Mouse (Mus musculus) MEL (cell line): ENCODE data around the gene Siah1a. TPM values are rescaled to one million over a fixed set of nuclear protein-coding genes. Genes with fewer than 3 reads are reported as not detected.
A peak's percentile ranks its signal among the peaks of the same experiment; 100 is the strongest.

Source experiments
- DNase-seq: peaks from one replicate; pipeline ENCODE4 v3.0.0; 2011; ENCODE audit warnings: low read depth, low spot score
- H3K27ac ChIP-seq: 2 replicates; pipeline ENCODE4 v1.5.1; 2012; ENCODE audit warnings: low read depth, mild to moderate bottlenecking, control low read depth, low read length, moderate library complexity; ENCODE audit not compliant: control insufficient read depth
- H3K27me3 ChIP-seq, 2 experiments: fragments of 150-350 bp in 1 of 2; sonication (generic) in 1 of 2; 2 replicates each; pipeline ENCODE4 v1.6.1; 2012; ENCODE audit warnings: low read length in 2 of 2, mild to moderate bottlenecking in 2 of 2, improper control_type of control experiment in 1 of 2, moderate library complexity in 1 of 2; ENCODE audit not compliant: insufficient read depth in 2 of 2, control insufficient read depth in 1 of 2
- H3K36me3 ChIP-seq, 2 experiments: 2 replicates each; pipeline ENCODE4 v1.6.1; 2012 to 2014; ENCODE audit warnings: low read length in 2 of 2, improper control_type of control experiment in 1 of 2, inconsistent platforms in 1 of 2, mild to moderate bottlenecking in 1 of 2; ENCODE audit not compliant: insufficient read depth in 2 of 2, control insufficient read depth in 1 of 2
- H3K4me1 ChIP-seq, 2 experiments: fragments of 150-350 bp in 1 of 2; sonication (generic) in 1 of 2; 2 replicates each; pipeline ENCODE4 v1.6.1; 2012; ENCODE audit warnings: low read length in 2 of 2, improper control_type of control experiment in 1 of 2, mild to moderate bottlenecking in 1 of 2; ENCODE audit not compliant: insufficient read depth in 2 of 2, control insufficient read depth in 1 of 2
- H3K4me3 ChIP-seq, 2 experiments: fragments of 150-350 bp in 1 of 2; sonication (generic) in 1 of 2; 2 replicates each; pipeline ENCODE4 v1.5.1; 2012; ENCODE audit warnings: low read depth in 2 of 2, low read length in 2 of 2, mild to moderate bottlenecking in 2 of 2, moderate library complexity in 2 of 2, control low read depth in 1 of 2, improper control_type of control experiment in 1 of 2; ENCODE audit not compliant: control insufficient read depth in 1 of 2, insufficient read depth in 1 of 2
- H3K79me2 ChIP-seq: 2 replicates; pipeline ENCODE4 v1.6.1; 2012; ENCODE audit warnings: mild to moderate bottlenecking, low read length, moderate library complexity; ENCODE audit not compliant: control insufficient read depth, poor library complexity, insufficient read depth
- H3K9ac ChIP-seq: 2 replicates; pipeline ENCODE4 v1.6.1; 2012; ENCODE audit warnings: low read depth, mild to moderate bottlenecking, control low read depth, low read length, moderate library complexity; ENCODE audit not compliant: control insufficient read depth, poor library complexity, severe bottlenecking
- H3K9me3 ChIP-seq: fragments of 150-350 bp; sonication (generic); replicated peaks from 2 replicates; pipeline ENCODE4 v1.6.1; 2012; ENCODE audit warnings: mild to moderate bottlenecking, low read length, improper control_type of control experiment, moderate library complexity; ENCODE audit not compliant: insufficient read depth
- BHLHE40 ChIP-seq: IDR thresholded peaks from 2 replicates; pipeline ENCODE4 v1.6.1; 2012; ENCODE audit warnings: low read depth, mild to moderate bottlenecking, inconsistent platforms, low read length, improper control_type of control experiment, borderline replicate concordance
- CHD1 ChIP-seq: IDR thresholded peaks from 2 replicates; pipeline ENCODE4 v1.6.1; 2012; ENCODE audit warnings: low read depth, mild to moderate bottlenecking, inconsistent platforms, low read length, improper control_type of control experiment
- CHD2 ChIP-seq: IDR thresholded peaks from 2 replicates; pipeline ENCODE4 v1.6.1; 2011; ENCODE audit warnings: low read length, improper control_type of control experiment
- CTCF ChIP-seq, 3 experiments: IDR thresholded peaks in 2 of 3; conservative IDR thresholded peaks in 1 of 3; 2 replicates each; pipeline ENCODE4 v1.5.1; 2011 to 2012; ENCODE audit warnings: low read length in 3 of 3, low read depth in 2 of 3, mild to moderate bottlenecking in 2 of 3, improper control_type of control experiment in 1 of 3, inconsistent platforms in 1 of 3, mixed read lengths in 1 of 3, moderate library complexity in 1 of 3; ENCODE audit not compliant: control insufficient read depth in 1 of 3, insufficient read depth in 1 of 3, poor library complexity in 1 of 3, severe bottlenecking in 1 of 3
- ELF1 ChIP-seq: IDR thresholded peaks from 2 replicates; pipeline ENCODE4 v1.6.1; 2014; ENCODE audit warnings: low read depth, mild to moderate bottlenecking, inconsistent platforms, low read length, improper control_type of control experiment, moderate library complexity
- EP300 ChIP-seq, 2 experiments: IDR thresholded peaks; 2 replicates each; pipeline ENCODE4 v1.6.1; 2011; ENCODE audit warnings: improper control_type of control experiment in 2 of 2, low read length in 2 of 2, low read depth in 1 of 2, mild to moderate bottlenecking in 1 of 2
- ETS1 ChIP-seq: IDR thresholded peaks from 2 replicates; pipeline ENCODE4 v1.6.1; 2012; ENCODE audit warnings: low read depth, mild to moderate bottlenecking, inconsistent platforms, low read length, improper control_type of control experiment, moderate library complexity
- GATA1 ChIP-seq: IDR thresholded peaks from 2 replicates; pipeline ENCODE4 v1.6.1; 2011; ENCODE audit warnings: low read depth, low read length, improper control_type of control experiment
- MAX ChIP-seq: IDR thresholded peaks from 2 replicates; pipeline ENCODE4 v1.6.1; 2011; ENCODE audit warnings: low read length, improper control_type of control experiment
- MAZ ChIP-seq: IDR thresholded peaks from 2 replicates; pipeline ENCODE4 v1.6.1; 2012; ENCODE audit warnings: low read depth, mild to moderate bottlenecking, inconsistent platforms, low read length, improper control_type of control experiment
- MEF2A ChIP-seq: IDR thresholded peaks from 2 replicates; pipeline ENCODE4 v1.6.1; 2014; ENCODE audit warnings: low read depth, mild to moderate bottlenecking, inconsistent platforms, low read length, improper control_type of control experiment; ENCODE audit not compliant: poor library complexity, insufficient replicate concordance, severe bottlenecking; ENCODE audit errors: extremely low read depth
- MXI1 ChIP-seq: IDR thresholded peaks from 2 replicates; pipeline ENCODE4 v1.6.1; 2011; ENCODE audit warnings: mild to moderate bottlenecking, low read depth, low read length, improper control_type of control experiment
- MYC ChIP-seq: IDR thresholded peaks from 2 replicates; pipeline ENCODE4 v1.6.1; 2011; ENCODE audit warnings: low read depth, mild to moderate bottlenecking, low read length, improper control_type of control experiment, moderate library complexity
- NRF1 ChIP-seq: IDR thresholded peaks from 2 replicates; pipeline ENCODE4 v1.6.1; 2014; ENCODE audit warnings: low read depth, mild to moderate bottlenecking, inconsistent platforms, low read length, improper control_type of control experiment, moderate library complexity; ENCODE audit not compliant: poor library complexity, insufficient read depth, severe bottlenecking
- POLR2AphosphoS2 ChIP-seq: IDR thresholded peaks from 2 replicates; pipeline ENCODE4 v1.6.1; 2011; ENCODE audit warnings: low read length, improper control_type of control experiment
- POLR2AphosphoS5 ChIP-seq: IDR thresholded peaks from 2 replicates; pipeline ENCODE4 v1.6.1; 2012; ENCODE audit warnings: low read depth, borderline replicate concordance, mild to moderate bottlenecking, inconsistent platforms, low read length, moderate library complexity, mixed read lengths
- RAD21 ChIP-seq: IDR thresholded peaks from 2 replicates; pipeline ENCODE4 v1.6.1; 2011; ENCODE audit warnings: mild to moderate bottlenecking, low read depth, low read length, improper control_type of control experiment
- RCOR1 ChIP-seq: IDR thresholded peaks from 2 replicates; pipeline ENCODE4 v1.6.1; 2012; ENCODE audit warnings: low read depth, mild to moderate bottlenecking, inconsistent platforms, low read length, improper control_type of control experiment
- SIN3A ChIP-seq: IDR thresholded peaks from 2 replicates; pipeline ENCODE4 v1.6.1; 2012; ENCODE audit warnings: low read length, improper control_type of control experiment, inconsistent platforms
- SMC3 ChIP-seq: IDR thresholded peaks from 2 replicates; pipeline ENCODE4 v1.6.1; 2011; ENCODE audit warnings: low read depth, low read length, improper control_type of control experiment
- TBP ChIP-seq: IDR thresholded peaks from 2 replicates; pipeline ENCODE4 v1.8.0; 2011; ENCODE audit warnings: low read depth, low read length, improper control_type of control experiment
- TCF12 ChIP-seq: IDR thresholded peaks from 2 replicates; pipeline ENCODE4 v1.6.1; 2014; ENCODE audit warnings: low read depth, mild to moderate bottlenecking, inconsistent platforms, low read length, improper control_type of control experiment, moderate library complexity
- UBTF ChIP-seq: IDR thresholded peaks from 2 replicates; pipeline ENCODE4 v1.6.1; 2012; ENCODE audit warnings: low read depth, mild to moderate bottlenecking, inconsistent platforms, low read length, improper control_type of control experiment, moderate library complexity, borderline replicate concordance; ENCODE audit not compliant: insufficient read depth
- USF1 ChIP-seq: IDR thresholded peaks from 2 replicates; pipeline ENCODE4 v1.6.1; 2014; ENCODE audit warnings: low read depth, mild to moderate bottlenecking, inconsistent platforms, low read length, improper control_type of control experiment, moderate library complexity
- ZC3H11A ChIP-seq: IDR thresholded peaks from 2 replicates; pipeline ENCODE4 v1.6.1; 2012; ENCODE audit warnings: low read depth, mild to moderate bottlenecking, inconsistent platforms, low read length, improper control_type of control experiment
- ZKSCAN1 ChIP-seq: IDR thresholded peaks from 2 replicates; pipeline ENCODE4 v1.6.1; 2012; ENCODE audit warnings: low read depth, mild to moderate bottlenecking, inconsistent platforms, low read length, improper control_type of control experiment, moderate library complexity
- ZNF384 ChIP-seq: IDR thresholded peaks from 2 replicates; pipeline ENCODE4 v1.6.1; 2012; ENCODE audit warnings: low read depth, mild to moderate bottlenecking, inconsistent platforms, low read length, improper control_type of control experiment
- polyA plus RNA-seq, 2 experiments: library from polyadenylated mRNA; stranded (reverse) in 1 of 2; unstranded in 1 of 2; fragments of >175 nt in 1 of 2; fragments of >200 nt in 1 of 2; gene quantifications; 2 replicates each; pipeline versions ENCODE4 v1.2.1 to v1.2.4; 2012; ENCODE audit warnings: low replicate concordance in 2 of 2, low read depth in 1 of 2; ENCODE audit not compliant: insufficient read length in 2 of 2, insufficient read depth in 1 of 2, missing spikeins in 1 of 2
- total RNA-seq: library from RNA; depleted of rRNA; stranded (reverse); fragments of 300-350 nt; gene quantifications from 2 replicates; pipeline ENCODE4 v1.2.3, GENCODE M21; 2012

The Siah1a gene
- total and polyA plus RNA-seq, 3 experiments, result 8.3 to 12.2 TPM; not detected in 1

DNA sequence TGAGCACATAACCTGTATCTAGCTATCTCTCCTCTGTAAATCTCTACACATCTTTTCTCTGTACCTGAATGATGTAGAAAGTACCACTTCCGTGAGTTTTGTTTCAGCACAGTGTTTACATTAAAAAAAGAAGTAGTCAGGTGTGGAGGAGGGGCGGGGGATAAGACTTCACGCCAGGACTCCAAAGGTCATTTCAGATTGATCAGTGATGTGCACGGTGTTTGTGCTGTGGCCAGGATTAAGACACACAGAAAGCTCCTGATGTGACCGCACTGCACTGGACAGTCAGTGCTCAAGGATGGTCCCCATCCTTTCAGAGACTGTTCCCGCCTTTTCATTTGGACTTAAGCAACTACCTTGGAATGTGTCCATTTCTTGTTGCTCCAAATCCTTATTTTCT, 15.0 kb upstream of the Siah1a start:
- no peak for DNase-seq
- TF ChIP-seq UBTF (no peak), MXI1 (no peak), MYC (no peak), USF1 (no peak), TBP (no peak), EP300 (IDR thresholded peaks at IDR 0.05; ENCODE audit: low read depth in 1 of 2, low read length in 2 of 2) (no peak), CHD2 (no peak), MEF2A (no peak), ZC3H11A (no peak), ELF1 (no peak), ZKSCAN1 (no peak), BHLHE40 (no peak), POLR2AphosphoS2 (no peak), CHD1 (no peak), RAD21 (no peak), CTCF (IDR thresholded peaks at IDR 0.05 in 2 of 3, conservative IDR thresholded peaks at IDR 0.05 in 1 of 3; ENCODE audit: control insufficient read depth in 1 of 3, insufficient read depth in 1 of 3, low read depth in 2 of 3, low read length in 3 of 3, poor library complexity in 1 of 3, severe bottlenecking in 1 of 3) (no peak), MAZ (no peak), MAX (no peak), POLR2AphosphoS5 (no peak), NRF1 (no peak)
- TF ChIP-seq, all 39 proteins: peak for 0
- Histone ChIP-seq H3K27ac (no peak overlapping the region), H3K27me3 (no peaks in the 10 kb centered on the region; a peak in 2 of 4 replicates), H3K79me2 (no peaks in the 10 kb centered on the region), H3K4me3 (no peak overlapping the region), H3K9ac (no peak overlapping the region), H3K4me1 (peaks cover 13 to 29% of the 10 kb centered on the region in 2 experiments), H3K36me3 (peaks cover 0 to 20% of the 10 kb centered on the region in 2 experiments; a peak in 2 of 4 replicates), H3K9me3 (no peaks in the 10 kb centered on the region)

DNA sequence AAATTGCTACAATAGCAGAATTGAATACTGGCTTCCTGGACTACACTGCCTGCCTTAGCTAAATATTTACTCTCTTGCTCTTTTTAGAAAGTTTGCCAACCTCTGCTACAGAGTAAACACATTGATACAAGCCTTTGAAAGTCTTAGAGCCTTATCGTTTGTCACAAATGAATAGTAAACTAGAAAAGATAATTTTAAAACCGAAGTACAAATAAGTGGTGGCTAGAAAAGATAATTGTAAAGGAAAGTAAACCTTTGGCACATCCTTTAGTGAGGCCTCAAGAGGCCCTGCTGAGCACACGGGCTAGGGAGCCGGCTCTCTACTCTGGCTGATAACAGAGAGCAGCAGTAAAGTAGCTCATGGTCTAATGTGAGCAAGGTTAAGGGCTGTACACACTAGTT, 13.4 kb upstream of the Siah1a start:
- H3K4me3 ChIP-seq, result peak overlapping the region in 1 of 2 experiments; percentile 0; a peak in 1 of 4 replicates
- no peaks in the 10 kb centered on the region for H3K9me3 ChIP-seq
- H3K79me2 ChIP-seq, result no peaks in the 10 kb centered on the region
- peak overlapping the region; percentile 46 for H3K27ac ChIP-seq
- H3K4me1 ChIP-seq, result peaks cover 10 to 19% of the 10 kb centered on the region in 2 experiments
- H3K9ac ChIP-seq, result peak overlapping the region; percentile 14; the same call in 1 of the 2 replicates
- DNase-seq, result peak; percentile 85
- H3K27me3 ChIP-seq, result no peaks in the 10 kb centered on the region; a peak in 2 of 4 replicates
- peaks cover 0 to 17% of the 10 kb centered on the region in 2 experiments; a peak in 2 of 4 replicates for H3K36me3 ChIP-seq
- TF ChIP-seq RCOR1 (peak; percentile 54; the same call in 1 of the 2 replicates), TBP (peak; percentile 48; the same call in 1 of the 2 replicates), USF1 (no peak), SMC3 (no peak), POLR2AphosphoS5 (no peak), ETS1 (peak; percentile 61; the same call in 1 of the 2 replicates), MXI1 (peak; percentile 63; the same call in 1 of the 2 replicates), EP300 (IDR thresholded peaks at IDR 0.05; ENCODE audit: low read depth in 1 of 2, low read length in 2 of 2) (peak; percentile 78; a peak in 3 of 4 replicates), MYC (0 out of 2 replicates have a peak, but pooled peaks have one; percentile 23), SIN3A (peak; percentile 56; the same call in 1 of the 2 replicates), TCF12 (peak; percentile 77), GATA1 (peak; percentile 83), ZNF384 (0 out of 2 replicates have a peak, but pooled peaks have one; percentile 4)
